Mouse (Mus musculus) E14TG2a.4 (cell line): Measurements from ENCODE around the gene Treh.
"Not testable (repeated sequence)": the region's sequence is repeated elsewhere in the genome, so short reads cannot be mapped to it uniquely, and the experiment has no call there.

Experiments used
- H3K27me3 ChIP-seq: 2 replicates; pipeline ENCODE4 v1.6.1; 2014; ENCODE audit warnings: low read length, control low read depth; ENCODE audit not compliant: insufficient read depth
- H3K36me3 ChIP-seq: 2 replicates; pipeline ENCODE4 v1.6.1; 2014; ENCODE audit warnings: low read length, control low read depth; ENCODE audit not compliant: insufficient read depth
- H3K4me1 ChIP-seq: replicated peaks from 2 replicates; pipeline ENCODE4 v1.6.1; 2014; ENCODE audit warnings: low read depth, low read length, control low read depth
- H3K4me3 ChIP-seq: replicated peaks from 2 replicates; pipeline ENCODE4 v1.5.1; 2014; ENCODE audit warnings: mild to moderate bottlenecking, low read length
- H3K9me3 ChIP-seq: 2 replicates; pipeline ENCODE4 v1.6.1; 2014; ENCODE audit warnings: low read length, control low read depth
- CTCF ChIP-seq: conservative IDR thresholded peaks from 2 replicates; pipeline ENCODE4 v1.5.1; 2014; ENCODE audit warnings: low read length
- NANOG ChIP-seq: IDR thresholded peaks from 2 replicates; pipeline ENCODE4 v1.6.1; 2014; ENCODE audit warnings: borderline replicate concordance, low read length, mixed read lengths
- POU5F1 ChIP-seq: IDR thresholded peaks from 2 replicates; pipeline ENCODE4 v1.6.1; 2014; ENCODE audit warnings: low read length, borderline replicate concordance

The Treh gene

GRCm38 (mm10) chr9:44673005-44673404 lies at the start of gene Treh:
TSS of gene Treh (plus strand) at chr9:44673233.
- Histone ChIP-seq H3K9me3 (peaks cover 17% of the 10 kb centered on the region), H3K4me3 (no peak within 1 kb of the TSS), H3K4me1 (no peaks in the 10 kb centered on the region), H3K27me3 (peaks cover 12% of the 10 kb centered on the region), H3K36me3 (no peaks in the 10 kb centered on the region)
- TF ChIP-seq CTCF (no peak), POU5F1 (no peak), NANOG (no peak)

DNA sequence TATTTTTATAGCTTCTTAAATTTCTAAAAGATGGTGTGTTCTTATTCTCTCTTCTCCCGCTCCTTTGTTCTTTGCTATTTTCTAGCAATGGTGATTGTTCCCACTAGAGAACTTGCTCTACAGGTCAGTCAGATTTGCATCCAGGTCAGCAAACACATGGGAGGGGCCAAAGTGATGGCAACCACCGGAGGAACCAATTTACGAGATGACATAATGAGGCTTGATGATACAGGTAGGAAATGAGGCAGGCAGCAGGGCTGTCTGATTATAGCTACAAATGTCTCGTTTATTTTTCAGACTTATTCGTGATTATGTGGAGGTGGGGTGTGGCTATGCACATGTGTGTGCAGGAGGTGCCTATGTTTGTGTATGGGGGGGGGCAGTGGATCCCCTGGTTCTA lies 48.6 kb upstream of the Treh start:
- Histone ChIP-seq H3K4me3 (no peak overlapping the region), H3K9me3 (no peaks in the 10 kb centered on the region), H3K4me1 (peaks cover 16% of the 10 kb centered on the region), H3K36me3 (peaks cover 94% of the 10 kb centered on the region), H3K27me3 (no peaks in the 10 kb centered on the region)
- no peak for TF ChIP-seq NANOG

DNA sequence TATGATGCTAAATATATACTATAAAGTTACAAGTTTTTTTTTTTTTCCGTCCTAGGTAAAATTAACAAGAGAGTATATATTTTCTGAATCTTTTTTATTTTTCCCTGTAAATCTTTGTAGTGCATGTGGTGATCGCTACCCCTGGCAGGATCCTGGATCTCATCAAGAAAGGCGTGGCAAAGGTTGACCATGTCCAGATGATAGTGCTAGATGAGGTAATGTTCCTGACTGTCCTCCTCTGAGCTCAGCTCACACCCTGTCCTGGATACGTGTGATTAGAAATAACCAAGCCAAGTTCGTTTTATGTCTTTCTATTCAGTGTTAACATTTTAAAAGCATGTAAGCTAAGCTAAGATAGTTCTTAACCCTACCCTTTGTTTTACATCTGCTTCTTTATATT lies 46.8 kb upstream of the Treh start:
- Histone ChIP-seq H3K4me1 (peaks cover 16% of the 10 kb centered on the region), H3K36me3 (peaks cover 96% of the 10 kb centered on the region), H3K27me3 (no peaks in the 10 kb centered on the region), H3K9me3 (no peaks in the 10 kb centered on the region), H3K4me3 (no peak overlapping the region)
- TF ChIP-seq NANOG (no peak), CTCF (no peak), POU5F1 (no peak)

DNA sequence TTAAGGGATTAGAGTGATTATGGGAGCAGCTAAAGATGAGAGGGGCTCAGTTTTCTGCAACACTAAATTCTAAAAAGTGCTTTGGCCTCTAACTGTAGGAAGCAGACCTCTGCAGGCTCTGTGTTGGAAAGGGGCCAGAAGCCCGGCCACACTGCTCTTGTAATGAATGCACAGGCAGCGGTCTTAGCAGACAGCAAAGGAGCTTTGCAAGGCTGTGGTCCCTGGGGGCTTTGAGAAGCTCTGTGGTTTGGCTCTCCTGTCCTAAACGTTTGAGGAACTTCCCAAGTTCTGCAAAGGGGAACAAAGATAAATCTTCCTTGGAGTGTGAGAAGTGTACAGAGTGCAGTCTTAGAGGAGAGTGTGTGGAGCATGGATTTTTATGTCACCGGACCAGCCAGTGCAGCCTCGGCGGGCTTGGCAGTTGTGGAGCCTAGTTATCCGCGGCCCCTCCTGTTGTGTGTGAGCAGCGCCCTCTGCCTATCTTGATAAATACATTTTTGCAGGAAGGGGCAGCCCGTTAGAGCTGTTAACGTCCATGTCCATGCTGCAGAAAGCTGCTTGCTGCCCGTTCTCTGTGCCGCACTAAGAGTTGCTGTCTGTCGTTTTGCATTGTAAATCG lies 35.4 kb upstream of the Treh start:
- Histone ChIP-seq H3K9me3 (0 out of 2 replicates have a peak, but pooled peaks cover 4% of the 10 kb centered on the region), H3K27me3 (no peaks in the 10 kb centered on the region), H3K36me3 (peaks cover 66% of the 10 kb centered on the region), H3K4me3 (no peak overlapping the region), H3K4me1 (peaks cover 29% of the 10 kb centered on the region)
- no peak for TF ChIP-seq POU5F1
- no peak for TF ChIP-seq CTCF

DNA sequence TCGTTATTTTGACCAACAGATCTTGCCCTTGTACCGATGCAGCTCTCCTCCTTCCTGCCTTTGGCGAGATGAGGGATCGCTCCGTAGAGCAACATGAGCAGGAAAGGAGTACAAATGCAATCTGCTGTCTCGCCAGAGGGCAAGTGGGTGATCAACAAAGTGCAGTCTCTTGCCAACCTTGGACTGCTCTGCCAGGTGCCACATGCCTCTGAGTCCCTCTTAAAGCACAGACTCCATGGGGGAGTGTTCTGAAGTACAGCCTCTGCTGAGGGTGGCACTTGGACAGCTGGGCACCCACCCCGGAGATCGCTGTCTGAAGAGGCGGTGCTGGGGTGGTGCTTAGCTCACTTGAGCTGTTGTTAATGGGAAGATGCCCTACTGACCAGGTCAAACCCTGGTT lies 34.3 kb upstream of the Treh start:
- H3K27me3 ChIP-seq, H3K4me3 ChIP-seq, H3K9me3 ChIP-seq: not testable (repeated sequence)
- H3K36me3 ChIP-seq: peaks cover 56% of the 10 kb centered on the region
- peaks cover 29% of the 10 kb centered on the region for H3K4me1 ChIP-seq

GRCm38 (mm10) chr9:44640028-44640427 lies 33.0 kb upstream of the Treh start:
- H3K9me3 ChIP-seq, H3K4me3 ChIP-seq, H3K27me3 ChIP-seq: not testable (repeated sequence)
- Histone ChIP-seq H3K4me1 (peaks cover 29% of the 10 kb centered on the region), H3K36me3 (peaks cover 42% of the 10 kb centered on the region)

DNA sequence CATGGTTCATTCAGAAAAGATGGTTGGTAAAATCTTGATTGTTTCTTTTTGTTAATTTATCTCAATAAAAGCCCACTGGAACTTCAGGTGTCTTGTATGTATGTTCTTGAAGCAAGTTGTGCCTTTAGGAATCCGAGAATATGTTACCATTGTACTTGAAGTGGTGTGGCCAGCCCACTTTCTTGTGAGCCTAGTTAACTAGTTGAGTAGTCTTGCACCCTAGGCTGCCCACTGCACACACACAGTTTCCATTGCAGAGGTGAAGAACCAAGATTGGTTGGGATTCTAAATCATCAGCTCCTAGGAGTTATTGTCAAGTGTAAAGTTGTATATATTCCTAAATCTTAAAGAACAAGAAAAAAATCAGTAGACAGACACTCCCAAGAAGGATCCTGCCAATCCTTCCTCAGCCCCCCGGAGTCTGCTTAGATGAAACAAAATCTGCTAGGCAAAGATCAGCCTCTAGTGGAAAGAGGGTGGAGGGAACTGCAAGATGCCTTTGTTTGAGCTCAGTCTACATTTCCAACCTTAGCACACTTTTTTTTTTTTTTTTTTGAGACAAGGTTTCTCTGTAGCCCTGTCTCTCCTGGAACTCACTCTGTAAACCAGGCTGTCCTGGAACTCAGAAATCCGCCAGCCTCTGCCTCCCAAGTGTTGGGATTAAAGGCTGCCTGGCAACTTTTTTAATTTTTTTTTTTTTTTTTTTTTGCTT lies 32.2 kb upstream of the Treh start:
- Histone ChIP-seq H3K9me3 (0 out of 2 replicates have a peak, but pooled peaks cover 4% of the 10 kb centered on the region), H3K27me3 (no peaks in the 10 kb centered on the region), H3K4me1 (peaks cover 34% of the 10 kb centered on the region), H3K4me3 (no peak overlapping the region), H3K36me3 (peaks cover 35% of the 10 kb centered on the region)
- TF ChIP-seq NANOG: no peak
- TF ChIP-seq CTCF: no peak
- no peak for TF ChIP-seq POU5F1

DNA sequence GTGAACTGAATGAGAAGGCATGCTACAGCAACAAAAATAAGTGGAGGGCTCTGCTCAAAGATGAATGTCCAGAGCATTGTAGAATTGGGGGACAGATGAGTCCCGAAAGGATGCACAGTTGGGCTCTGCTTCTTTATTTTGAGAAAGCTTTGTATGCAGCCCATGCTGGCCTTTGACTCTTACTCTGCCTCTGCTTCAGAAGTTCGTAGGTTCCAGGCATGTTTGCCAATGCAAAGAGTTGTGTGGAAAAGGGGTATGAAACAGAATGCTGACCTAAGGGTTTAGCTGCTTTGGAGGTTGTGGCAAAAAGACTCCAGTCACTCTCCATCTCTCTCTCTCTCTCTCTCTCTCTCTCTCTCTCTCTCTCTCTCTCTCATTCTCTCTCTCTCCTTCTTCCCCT lies 31.4 kb upstream of the Treh start:
- no peak overlapping the region for H3K4me3 ChIP-seq
- H3K4me1 ChIP-seq: peaks cover 36% of the 10 kb centered on the region
- peaks cover 27% of the 10 kb centered on the region for H3K36me3 ChIP-seq
- no peaks in the 10 kb centered on the region for H3K27me3 ChIP-seq
- TF ChIP-seq CTCF (no peak), NANOG (no peak), POU5F1 (no peak)
- 0 out of 2 replicates have a peak, but pooled peaks cover 4% of the 10 kb centered on the region for H3K9me3 ChIP-seq

GRCm38 (mm10) chr9:44643103-44643502 lies 29.9 kb upstream of the Treh start:
- Histone ChIP-seq H3K36me3 (peaks cover 13% of the 10 kb centered on the region), H3K4me3 (no peak overlapping the region), H3K4me1 (peaks cover 27% of the 10 kb centered on the region), H3K27me3 (no peaks in the 10 kb centered on the region), H3K9me3 (0 out of 2 replicates have a peak, but pooled peaks cover 4% of the 10 kb centered on the region)
- TF ChIP-seq NANOG: no peak
- TF ChIP-seq POU5F1: no peak
- TF ChIP-seq CTCF: no peak
